Mouse (Mus musculus): Measurements from ENCODE around the gene Hilpda.

Gene Hilpda

DNA sequence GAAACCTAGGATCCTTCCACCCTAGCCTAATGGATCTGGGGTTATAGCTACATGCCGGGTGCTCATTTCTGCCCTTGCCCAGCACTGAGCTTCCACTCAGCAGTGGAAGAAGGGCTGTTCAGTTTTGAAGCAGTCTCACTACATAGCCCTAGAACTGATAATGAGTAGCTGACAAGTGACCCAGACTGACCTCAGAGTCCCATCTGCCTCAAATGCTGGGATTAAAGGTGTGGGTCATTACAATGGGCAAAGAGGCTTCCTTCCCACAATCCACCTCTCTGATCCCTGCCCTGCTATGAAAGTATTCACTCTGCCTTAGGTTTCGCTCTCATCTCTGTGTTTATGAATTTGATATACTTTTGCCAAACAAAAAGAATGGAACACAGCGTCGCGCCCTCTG, 4.5 kb downstream of the Hilpda start:
- DNase-seq (ENCODE audit: low spot score in 2 of 2) = no peak

DNA sequence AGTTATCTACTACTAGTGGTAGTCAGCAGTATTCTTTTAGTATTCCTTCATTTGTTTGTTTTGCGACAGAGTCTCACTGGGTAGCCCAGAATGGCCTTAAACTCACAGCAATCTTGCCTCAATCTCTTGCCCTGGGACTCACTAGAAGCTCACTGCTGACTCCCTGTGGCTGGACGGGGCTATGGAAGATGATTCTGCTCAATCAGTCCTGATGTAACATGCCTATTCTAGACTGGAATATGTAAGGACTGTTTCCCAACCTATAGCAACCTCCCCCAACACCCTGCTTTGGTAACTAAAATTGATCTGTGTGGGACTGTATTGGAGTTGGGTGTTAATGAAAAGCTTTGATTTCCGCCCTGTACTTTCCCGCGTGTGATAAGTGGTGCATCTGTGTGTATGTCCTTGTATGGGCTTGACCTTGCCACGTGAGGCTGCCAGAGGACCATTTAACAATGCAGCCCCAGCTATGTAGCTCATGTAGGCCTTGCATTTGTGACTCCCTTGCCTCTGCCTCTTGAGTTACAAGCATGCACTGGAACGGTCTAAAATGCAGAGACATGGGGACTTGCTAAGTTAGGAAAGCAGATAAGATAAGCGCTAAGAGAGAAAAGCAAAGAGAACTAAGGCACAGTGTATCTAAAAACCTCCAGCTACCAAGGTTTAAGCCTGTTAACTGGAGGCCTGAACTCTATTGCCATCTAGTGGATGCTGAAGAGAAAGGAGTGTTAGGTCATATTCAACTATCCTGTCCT, 6.4 kb downstream of the Hilpda start:
- no peak for DNase-seq (ENCODE audit: low spot score in 2 of 2)

DNA sequence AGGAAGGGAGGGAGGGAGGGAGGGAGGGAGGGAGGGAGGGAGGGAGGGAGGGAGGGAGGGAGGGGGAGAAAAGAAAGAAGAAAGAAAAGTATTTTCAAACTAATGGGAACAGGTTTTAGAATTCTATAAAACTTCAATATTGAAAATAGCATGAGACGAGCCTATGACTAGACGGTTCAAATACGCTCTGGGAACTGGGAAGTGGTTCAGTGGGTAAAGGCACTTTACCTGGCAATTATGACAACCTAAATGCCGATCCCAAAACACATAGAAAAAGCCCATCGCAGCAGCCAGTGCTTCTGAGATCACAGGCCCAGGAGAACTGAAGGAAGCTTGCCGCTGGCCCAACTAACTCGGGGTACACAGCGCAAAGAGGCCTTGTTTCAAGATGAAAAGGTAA, 7.0 kb downstream of the Hilpda start, which contains the start of gene Fam71f2:
Gene Fam71f2 (plus strand): TSS at position 301 of the 400 bp plus-strand sequence.
- no peak for DNase-seq (ENCODE audit: low spot score in 2 of 2)

DNA sequence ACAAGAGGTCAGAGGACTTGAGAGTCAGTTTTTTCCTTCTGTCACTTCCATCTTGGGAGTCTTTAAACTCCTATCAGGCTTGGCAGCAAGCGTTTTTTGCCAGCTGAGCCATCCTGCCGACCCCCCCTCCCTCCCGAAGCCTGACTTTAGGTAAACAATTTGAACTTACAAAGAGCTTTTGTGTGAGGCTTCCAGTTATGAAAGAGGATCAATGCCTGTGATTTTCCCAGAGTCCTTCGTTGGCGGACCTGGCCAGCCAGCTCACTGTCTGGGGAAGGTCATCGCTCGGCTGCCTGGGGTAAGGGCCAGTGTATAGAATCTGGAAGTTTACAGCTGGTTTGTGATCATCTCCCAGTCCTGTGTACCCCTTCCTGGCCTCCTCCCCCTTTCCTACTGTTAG, 8.4 kb downstream of the Hilpda start:
- DNase-seq (ENCODE audit: low spot score in 2 of 2) = no peak

DNA sequence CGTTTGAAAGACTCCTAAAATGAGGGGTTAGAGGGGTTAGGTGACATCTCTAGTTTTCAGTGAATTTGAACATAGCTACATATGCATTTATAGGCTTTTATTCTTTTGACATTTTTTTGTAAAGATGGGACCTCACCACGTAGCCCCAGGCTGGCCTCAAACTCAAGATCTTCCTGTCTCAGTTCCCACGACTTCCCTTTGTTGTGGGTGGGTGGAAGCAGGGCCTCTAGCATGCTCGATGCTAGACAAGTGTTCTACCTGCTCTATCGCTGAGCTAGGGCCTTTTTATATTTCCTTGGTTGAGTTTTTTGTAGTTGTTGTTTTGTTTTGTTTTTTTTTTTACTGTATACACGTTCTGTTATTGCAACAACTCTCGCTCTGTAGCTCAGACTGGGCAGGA, 14.6 kb downstream of the Hilpda start:
- DNase-seq (ENCODE audit: low spot score in 2 of 2) = no peak

DNA sequence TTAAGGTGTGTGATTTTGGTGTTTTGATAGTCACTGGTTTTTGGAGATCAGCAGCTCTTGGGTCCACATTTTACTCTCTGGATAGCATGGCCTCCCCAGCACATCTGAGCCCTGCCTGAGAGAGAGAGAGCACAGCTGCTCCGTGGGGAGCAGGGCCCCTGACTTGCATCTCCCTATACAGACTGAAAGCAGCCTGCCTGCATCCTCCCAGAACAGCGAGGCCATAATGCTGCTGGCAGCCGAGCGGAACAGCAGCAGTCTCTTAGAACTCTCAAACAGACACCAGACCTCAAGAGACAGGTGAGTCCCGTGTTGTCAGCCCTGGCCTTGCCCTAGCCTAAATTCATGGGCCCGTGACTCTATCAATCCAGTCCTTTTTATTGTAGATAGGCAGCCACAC, 15.2 kb downstream of the Hilpda start:
- DNase-seq (ENCODE audit: low spot score in 2 of 2) = no peak

DNA sequence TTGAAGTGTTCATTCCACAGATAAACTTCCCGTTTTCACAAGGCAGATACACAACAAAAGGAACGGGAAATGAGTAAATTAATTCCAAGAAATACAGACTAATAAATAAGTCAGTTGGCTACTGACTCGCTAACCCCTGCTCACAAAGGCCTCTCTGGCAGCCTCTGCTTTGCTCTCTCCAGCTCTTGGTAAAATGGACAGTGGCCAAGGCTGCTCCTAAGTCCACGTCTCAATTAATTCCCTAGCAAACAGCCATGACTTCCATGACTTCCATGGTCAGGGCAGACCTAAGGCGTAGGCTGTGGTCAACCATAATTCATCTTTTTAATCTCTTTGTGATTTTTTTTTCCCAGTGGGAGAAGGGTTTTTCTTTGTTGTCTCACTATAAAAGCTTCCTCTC, 15.7 kb downstream of the Hilpda start:
- DNase-seq (ENCODE audit: low spot score in 2 of 2) = no peak

DNA sequence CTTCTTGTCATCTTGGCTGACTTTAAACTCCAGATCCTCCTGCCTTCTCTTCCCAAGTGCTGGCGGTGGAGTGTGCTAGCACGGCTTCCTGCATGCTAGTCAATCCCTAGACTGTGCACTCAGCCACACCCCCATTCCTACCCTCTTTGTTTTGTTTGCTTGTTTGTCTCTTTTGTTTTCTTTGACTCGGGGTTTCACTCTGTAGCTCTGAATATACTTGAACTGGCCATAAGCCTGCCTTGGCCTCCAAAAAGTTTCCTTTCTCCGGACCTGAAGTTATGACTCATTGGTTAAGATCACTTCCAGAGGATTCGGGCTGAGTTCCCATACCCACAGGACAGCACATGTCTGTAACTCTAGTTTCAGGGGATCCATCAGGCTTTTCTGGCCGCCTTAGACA, 16.4 kb downstream of the Hilpda start:
- DNase-seq (ENCODE audit: low spot score in 2 of 2) = no peak

DNA sequence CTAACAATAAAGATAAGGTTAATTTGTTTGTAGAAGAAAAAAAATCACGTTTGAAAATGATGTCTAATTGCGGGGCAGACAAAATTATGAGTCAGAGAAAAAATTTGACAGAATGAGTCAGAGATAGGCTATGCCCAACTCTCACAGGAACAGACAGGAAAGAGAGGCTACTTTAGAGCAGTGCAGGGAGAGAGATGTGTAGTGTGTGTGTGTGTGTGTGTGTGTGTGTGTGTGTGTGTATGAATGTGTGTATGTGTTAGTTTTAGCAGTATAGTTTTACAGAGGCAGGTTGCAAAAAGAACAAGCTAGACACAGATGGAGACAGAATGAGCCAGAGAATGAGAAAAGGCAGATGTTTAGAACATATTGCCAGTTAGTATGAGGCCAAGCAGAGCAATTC, 26.8 kb downstream of the Hilpda start:
- DNase-seq (ENCODE audit: low spot score in 2 of 2) = no peak

DNA sequence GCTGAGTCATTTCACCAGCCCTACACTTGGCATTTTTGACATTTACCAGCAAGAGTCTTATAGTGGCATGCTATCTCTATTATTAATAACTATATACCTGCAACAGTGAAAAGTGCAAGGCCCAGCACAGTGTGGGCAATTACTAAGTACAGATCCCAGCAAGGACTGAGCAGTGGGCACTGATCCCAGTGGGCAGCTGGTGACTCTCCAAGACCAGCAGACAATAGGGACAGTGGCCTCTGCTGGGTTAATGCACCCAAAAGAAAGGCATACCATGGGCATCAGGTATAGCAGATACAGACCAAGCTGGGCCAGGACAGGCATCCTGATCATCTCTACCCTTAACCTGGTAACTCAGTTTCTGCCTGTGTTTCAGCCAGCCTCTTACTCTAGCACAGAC, 31.0 kb downstream of the Hilpda start:
- no peak for DNase-seq (ENCODE audit: low spot score in 2 of 2)

DNA sequence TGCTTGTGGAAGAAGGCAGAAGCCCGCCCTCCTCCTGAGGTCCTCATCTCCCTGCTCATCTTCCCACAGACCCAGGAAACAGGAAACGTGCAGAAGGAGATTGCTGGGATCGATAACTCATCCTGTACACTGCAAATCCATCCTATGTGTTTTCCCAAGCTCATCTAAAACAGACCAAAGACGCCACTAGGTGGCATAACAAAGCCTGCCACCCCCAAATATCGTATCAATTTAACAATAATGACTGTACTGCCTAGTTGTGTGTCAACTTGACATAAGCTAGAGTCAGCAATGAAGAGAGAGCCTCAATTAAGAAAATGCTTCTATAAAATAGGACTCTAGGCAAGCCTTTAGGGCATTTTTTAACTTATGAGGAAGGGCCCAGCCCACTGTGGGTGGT, 31.4 kb downstream of the Hilpda start:
- no peak for DNase-seq (ENCODE audit: low spot score in 2 of 2)

DNA sequence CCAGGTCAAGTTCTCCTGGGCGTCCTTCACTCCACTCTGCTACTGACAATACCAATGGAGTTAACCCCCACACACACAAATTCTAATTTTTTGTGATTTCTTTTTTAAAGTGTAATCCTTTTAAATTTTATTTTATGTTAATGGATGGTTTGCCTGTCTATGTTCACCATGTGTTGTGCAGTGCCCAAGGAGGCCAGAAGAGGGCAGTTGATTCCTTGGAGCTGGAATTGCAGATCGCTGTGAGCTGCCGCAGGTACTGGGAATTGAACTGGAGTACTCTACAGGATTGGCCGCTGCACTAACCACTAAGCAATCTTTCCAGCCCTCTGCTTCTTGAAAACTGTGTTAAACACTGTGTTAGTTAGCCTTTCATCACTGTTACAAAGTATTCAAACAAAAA, 33.2 kb downstream of the Hilpda start:
- DNase-seq (ENCODE audit: low spot score in 2 of 2) = no peak

DNA sequence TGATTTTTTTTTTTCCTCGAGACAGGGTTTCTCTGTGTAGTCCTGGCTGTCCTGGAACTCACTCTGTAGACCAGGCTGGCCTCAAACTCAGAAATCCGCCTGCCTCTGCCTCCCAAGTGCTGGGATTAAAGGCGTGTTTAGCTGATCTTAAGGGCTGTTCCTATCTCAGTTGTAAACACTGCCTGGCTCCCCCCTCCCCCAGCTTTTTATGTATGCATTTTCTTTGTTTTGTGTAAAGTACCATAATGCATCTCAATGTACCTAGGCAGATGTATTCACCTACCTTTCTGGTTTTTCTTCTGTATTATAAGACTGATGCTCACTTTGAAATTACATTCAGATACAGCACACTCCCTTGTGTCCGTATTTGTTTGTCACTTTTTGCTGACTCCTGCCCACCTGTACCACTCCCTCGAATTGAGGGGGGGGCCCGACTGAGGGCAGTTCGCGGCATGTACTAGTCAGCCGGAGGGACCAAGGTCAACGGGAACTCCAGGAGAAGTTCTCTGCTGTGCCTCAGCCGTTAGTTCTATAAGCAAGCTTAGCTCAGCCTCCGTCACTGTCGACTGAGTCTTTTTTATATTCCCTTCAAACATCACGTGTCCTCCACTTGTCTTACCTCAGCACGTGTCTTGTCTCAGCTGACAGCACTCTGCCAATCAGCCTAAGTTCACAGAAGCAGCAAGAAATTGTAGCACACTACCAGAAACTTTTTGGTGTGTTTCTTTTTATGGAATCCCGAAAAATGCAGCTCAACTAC, 36.7 kb downstream of the Hilpda start:
- no peak for DNase-seq (ENCODE audit: low spot score in 2 of 2)

DNA sequence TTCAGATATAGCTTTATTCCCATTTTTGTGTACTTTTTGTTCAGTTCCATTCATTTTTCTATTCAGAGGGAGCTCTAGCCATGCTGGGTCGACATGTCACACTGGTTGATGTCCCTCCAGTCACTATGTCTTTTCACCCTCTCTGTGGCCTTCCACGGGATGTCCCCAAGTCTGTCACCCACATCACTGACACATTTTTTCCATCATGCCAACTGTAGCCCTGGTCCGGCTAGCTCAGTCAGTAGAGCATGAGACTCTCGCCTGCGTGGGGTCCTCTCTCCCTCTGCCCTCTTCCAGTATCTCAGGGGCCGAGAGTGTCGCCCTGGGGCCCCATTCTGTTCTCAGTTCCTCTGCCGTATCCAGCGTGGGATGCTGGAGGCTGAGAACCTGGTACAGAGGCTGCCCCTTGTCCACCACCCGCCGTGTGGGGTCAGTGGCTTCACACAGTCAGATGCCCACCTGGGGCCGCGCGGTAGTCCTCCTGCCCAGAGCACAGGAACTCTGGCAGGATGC, 41.5 kb downstream of the Hilpda start:
- no peak for DNase-seq (ENCODE audit: low spot score in 2 of 2)

DNA sequence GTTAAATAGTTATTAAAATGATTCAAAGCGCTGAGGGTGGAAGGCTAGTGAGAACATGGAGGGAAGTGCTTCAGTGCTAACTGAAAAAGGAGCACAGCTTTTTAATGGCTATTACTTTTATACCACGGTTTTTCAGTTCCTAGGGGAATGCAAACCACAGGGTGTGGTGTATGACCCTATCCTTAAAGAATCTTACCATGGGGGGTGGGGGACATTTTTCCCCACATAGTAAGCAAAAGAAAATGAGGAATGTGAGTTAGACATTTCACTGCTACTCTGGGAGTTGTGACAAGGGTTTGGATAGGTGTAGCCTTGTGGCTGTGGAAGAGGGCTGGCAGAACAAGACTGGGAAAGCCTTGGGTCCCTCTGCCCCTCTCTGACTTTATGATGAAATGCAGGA, 45.0 kb downstream of the Hilpda start:
- DNase-seq (ENCODE audit: low spot score in 2 of 2) = no peak

DNA sequence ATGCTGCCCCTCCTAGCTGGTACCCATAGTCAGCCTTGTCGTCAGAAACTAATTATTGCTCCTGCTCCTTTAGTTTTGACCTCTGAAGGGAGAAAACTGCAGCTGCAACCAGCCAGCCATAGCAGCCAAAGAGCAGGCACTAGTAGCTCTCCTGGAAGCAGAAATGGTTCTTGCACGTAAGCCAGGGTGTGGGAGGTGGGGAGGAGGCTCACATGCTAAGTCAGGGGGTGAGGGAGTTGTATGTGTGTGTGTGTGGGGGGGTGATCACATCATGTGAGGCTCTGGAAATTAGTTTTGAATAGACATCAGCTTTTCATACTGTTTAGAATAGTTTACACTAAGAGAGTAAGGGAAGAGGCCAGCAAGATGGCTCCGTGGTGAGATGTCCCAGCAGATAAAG, 45.7 kb downstream of the Hilpda start:
- DNase-seq (ENCODE audit: low spot score in 2 of 2) = no peak

DNA sequence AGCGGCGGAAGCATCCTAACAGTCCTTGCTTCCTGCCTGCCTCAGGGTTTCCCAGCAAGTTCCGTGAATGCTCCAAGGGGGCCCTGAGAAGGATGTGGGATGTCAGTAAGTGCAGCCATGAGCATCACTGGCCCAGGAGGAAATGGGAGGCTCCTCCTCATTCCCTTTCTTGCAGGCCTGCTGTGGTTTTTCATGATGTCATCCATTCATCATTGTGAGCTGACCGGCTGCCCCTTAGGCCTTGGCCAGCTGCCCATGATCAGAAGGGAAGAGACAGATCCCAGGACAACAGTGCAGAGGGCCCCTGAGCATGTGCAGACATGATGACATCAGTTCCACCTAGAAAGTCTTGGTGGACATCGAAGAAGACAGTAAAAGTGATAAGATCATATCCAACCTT, 46.6 kb downstream of the Hilpda start, which contains the start of gene Fam71f1:
Gene Fam71f1 (plus strand): TSS at position 262 of the 400 bp plus-strand sequence.
- no peak for DNase-seq (ENCODE audit: low spot score in 2 of 2)

DNA sequence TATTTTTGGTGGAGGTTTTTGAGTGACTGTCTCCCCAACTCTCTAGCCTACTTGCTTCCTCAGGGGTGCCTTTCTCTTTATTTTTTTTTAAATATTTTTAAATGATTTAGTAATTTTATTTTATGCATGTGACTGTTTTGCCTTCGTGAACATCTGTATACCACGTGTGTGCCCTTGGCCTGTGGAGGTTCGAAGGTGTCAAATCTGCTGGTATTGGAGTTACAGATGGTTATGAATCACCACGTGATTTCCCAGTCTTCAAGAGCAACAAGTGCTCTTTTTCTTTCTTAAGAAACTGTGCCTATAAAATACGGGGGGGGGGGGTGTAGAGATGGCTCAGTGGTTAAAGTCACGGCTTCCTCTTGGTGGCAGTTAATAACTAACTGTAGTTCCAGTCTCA, 49.3 kb downstream of the Hilpda start:
- DNase-seq (ENCODE audit: low spot score in 2 of 2) = no peak

DNA sequence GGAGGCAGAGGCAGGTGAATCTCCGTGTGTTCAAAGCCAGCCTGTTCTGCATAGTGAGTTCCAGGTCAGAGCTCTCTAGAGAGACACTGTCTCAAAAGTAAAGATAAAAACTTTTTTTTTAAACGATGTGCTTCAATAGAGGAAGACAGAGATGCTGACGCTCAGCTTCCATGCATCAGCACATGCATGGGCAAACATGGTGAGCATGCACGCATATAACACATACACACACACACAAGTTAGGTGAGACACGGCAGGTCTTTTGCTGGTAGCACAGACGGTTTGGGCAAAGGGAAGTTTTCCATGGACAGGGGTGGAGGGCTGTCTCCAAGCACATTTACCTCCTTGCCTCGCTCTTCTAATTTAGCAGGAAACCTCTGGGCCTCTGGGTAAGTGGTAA, 49.9 kb downstream of the Hilpda start:
- no peak for DNase-seq (ENCODE audit: low spot score in 2 of 2)

DNA sequence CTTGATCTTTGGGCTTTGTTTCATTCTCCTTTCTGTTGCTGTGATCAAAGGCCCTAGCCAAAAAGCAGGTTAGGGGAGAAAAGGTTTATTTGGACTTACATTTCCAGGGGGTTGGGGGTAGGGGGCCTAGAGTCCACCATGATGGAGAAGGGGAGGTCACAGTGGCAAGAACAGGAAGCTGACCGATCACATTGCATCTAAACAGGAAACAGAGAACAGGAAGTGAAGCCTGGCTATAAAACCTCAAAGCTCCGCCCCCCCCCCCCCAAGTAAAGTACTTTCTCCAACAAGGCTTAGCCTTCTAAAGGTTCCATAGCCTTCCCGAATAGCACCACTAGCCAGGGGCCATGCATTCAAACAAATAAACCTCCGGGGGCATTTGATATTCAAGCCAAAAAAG, 50.4 kb downstream of the Hilpda start:
- no peak for DNase-seq (ENCODE audit: low spot score in 2 of 2)

All from spleen, postnatal 14 days (tissue).